Mouse (Mus musculus) forebrain, embryonic 15.5 days (tissue): Measurements from ENCODE around the gene Tnr. TPM values are rescaled to one million over a fixed set of nuclear protein-coding genes. Genes with fewer than 3 reads are reported as not detected.

ENCODE experiments used
- ATAC-seq: fragments of 200-750 bp; cut with Nextera tagmentation; replicated peaks from 2 replicates; pipeline ENCODE4 v1.8.0; 2017; ENCODE audit warnings: mild to moderate bottlenecking, moderate TSS enrichment, moderate library complexity
- H3K27ac ChIP-seq: fragments of 300-500 bp; sonication (generic); replicated peaks from 2 replicates; pipeline ENCODE4 v1.5.1; 2015; ENCODE audit warnings: mild to moderate bottlenecking, inconsistent platforms
- H3K27me3 ChIP-seq: fragments of 300-500 bp; sonication (generic); 2 replicates; pipeline ENCODE4 v1.6.1; 2015; ENCODE audit warnings: inconsistent platforms
- H3K36me3 ChIP-seq: fragments of 300-500 bp; sonication (generic); 2 replicates; pipeline ENCODE4 v1.6.1; 2015; ENCODE audit warnings: mild to moderate bottlenecking, inconsistent platforms
- H3K4me1 ChIP-seq: fragments of 300-500 bp; sonication (generic); 2 replicates; pipeline ENCODE4 v1.6.1; 2015; ENCODE audit warnings: inconsistent platforms
- H3K4me2 ChIP-seq: fragments of 300-500 bp; sonication (generic); replicated peaks from 2 replicates; pipeline ENCODE4 v1.6.1; 2015; ENCODE audit warnings: mild to moderate bottlenecking, inconsistent platforms
- H3K4me3 ChIP-seq: fragments of 300-500 bp; sonication (generic); 2 replicates; pipeline ENCODE4 v1.5.1; 2015; ENCODE audit warnings: mild to moderate bottlenecking, inconsistent platforms
- H3K9ac ChIP-seq: fragments of 300-500 bp; sonication (generic); replicated peaks from 2 replicates; pipeline ENCODE4 v1.6.1; 2015; ENCODE audit warnings: mild to moderate bottlenecking, inconsistent platforms
- H3K9me3 ChIP-seq: fragments of 300-500 bp; sonication (generic); 2 replicates; pipeline ENCODE4 v1.6.1; 2016; ENCODE audit warnings: inconsistent platforms
- WGBS: fragments of 180-500 bp; shearing (Covaris S2); methylation state at CpG from one replicate; pipeline ENCODE4 v1.1.7; 2015; ENCODE audit warnings: mixed read lengths; 5-methylcytosine and 5-hydroxymethylcytosine counted together
- polyA plus RNA-seq: library from polyadenylated mRNA; unstranded; fragments of >200 nt; fragmentation: Nextera tagmentation; extraction: Ambion mirVana; gene quantifications from 2 replicates; pipeline ENCODE4 v1.2.1, GENCODE M21; 2015

Gene Tnr
- polyA plus RNA-seq, 1 experiment from 2014 or later: 6.7 TPM

GRCm38 (mm10) chr1:159681252-159681651, 157.7 kb downstream of the Tnr start:
- H3K4me1 ChIP-seq: peaks cover 19% of the 10 kb centered on the region
- no peak overlapping the region for H3K4me2 ChIP-seq
- 62% methylated on average over 2 of the region's 2 CpGs for WGBS
- no peak overlapping the region for H3K9ac ChIP-seq
- no peak overlapping the region for H3K27ac ChIP-seq
- no peaks in the 10 kb centered on the region for H3K36me3 ChIP-seq
- no peaks in the 10 kb centered on the region for H3K27me3 ChIP-seq
- 0 out of 2 replicates have a peak, but pooled peaks have one; percentile 7 for ATAC-seq
- H3K4me3 ChIP-seq: no peak overlapping the region
- no peaks in the 10 kb centered on the region for H3K9me3 ChIP-seq

- no peaks in the 10 kb centered on the region for H3K36me3 ChIP-seq
- no peak overlapping the region for H3K9ac ChIP-seq
- ATAC-seq: peak; percentile 89
- H3K4me2 ChIP-seq: peak overlapping the region; percentile 9; the same call in 1 of the 2 replicates
- WGBS: 21% methylated on average over 9 of the region's 9 CpGs
- H3K4me1 ChIP-seq: peaks cover 21% of the 10 kb centered on the region
- no peak overlapping the region for H3K4me3 ChIP-seq
- H3K9me3 ChIP-seq: no peaks in the 10 kb centered on the region
- H3K27ac ChIP-seq: peak overlapping the region; percentile 76
- no peaks in the 10 kb centered on the region for H3K27me3 ChIP-seq
These were observed 163.1 kb downstream of the Tnr start for GRCm38 (mm10) chr1:159686476-159687231.

- Histone ChIP-seq H3K27ac (no peak overlapping the region), H3K4me3 (no peak overlapping the region), H3K4me2 (no peak overlapping the region), H3K9me3 (no peaks in the 10 kb centered on the region), H3K9ac (no peak overlapping the region), H3K27me3 (no peaks in the 10 kb centered on the region), H3K36me3 (no peaks in the 10 kb centered on the region), H3K4me1 (no peaks in the 10 kb centered on the region)
- WGBS: 29% methylated on average over 4 of the region's 4 CpGs
- ATAC-seq: no peak
These were observed 173.1 kb downstream of the Tnr start for GRCm38 (mm10) chr1:159696717-159697116.

- no peak for ATAC-seq
- no peak overlapping the region for H3K4me2 ChIP-seq
- no peaks in the 10 kb centered on the region for H3K27me3 ChIP-seq
- no peaks in the 10 kb centered on the region for H3K36me3 ChIP-seq
- WGBS: 78% methylated on average over 9 of the region's 9 CpGs
- H3K4me3 ChIP-seq: no peak overlapping the region
- no peaks in the 10 kb centered on the region for H3K9me3 ChIP-seq
- H3K27ac ChIP-seq: no peak overlapping the region
- no peak overlapping the region for H3K9ac ChIP-seq
- H3K4me1 ChIP-seq: no peaks in the 10 kb centered on the region
These were observed 178.5 kb downstream of the Tnr start for GRCm38 (mm10) chr1:159702038-159702437.

- Histone ChIP-seq H3K9ac (no peak overlapping the region), H3K36me3 (no peaks in the 10 kb centered on the region), H3K4me1 (no peaks in the 10 kb centered on the region), H3K9me3 (no peaks in the 10 kb centered on the region), H3K4me3 (no peak overlapping the region), H3K4me2 (no peak overlapping the region), H3K27ac (no peak overlapping the region), H3K27me3 (no peaks in the 10 kb centered on the region)
- WGBS: 84% methylated on average over 3 of the region's 3 CpGs
- no peak for ATAC-seq
These were observed 181.4 kb downstream of the Tnr start for GRCm38 (mm10) chr1:159704925-159705324.

- Histone ChIP-seq H3K4me3 (no peak overlapping the region), H3K9ac (no peak overlapping the region), H3K4me2 (no peak overlapping the region), H3K4me1 (no peaks in the 10 kb centered on the region; the same call in 1 of the 2 replicates), H3K27me3 (no peaks in the 10 kb centered on the region), H3K9me3 (no peaks in the 10 kb centered on the region), H3K36me3 (no peaks in the 10 kb centered on the region), H3K27ac (no peak overlapping the region)
- no peak for ATAC-seq
- 97% methylated on average over 1 of the region's 1 CpGs for WGBS
These were observed 192.7 kb downstream of the Tnr start for GRCm38 (mm10) chr1:159716301-159716700.

GRCm38 (mm10) chr1:159717016-159717415, 193.4 kb downstream of the Tnr start:
- no peaks in the 10 kb centered on the region for H3K9me3 ChIP-seq
- peak; percentile 41; the same call in 1 of the 2 replicates for ATAC-seq
- H3K9ac ChIP-seq: no peak overlapping the region
- no peaks in the 10 kb centered on the region for H3K27me3 ChIP-seq
- no peaks in the 10 kb centered on the region for H3K36me3 ChIP-seq
- H3K4me1 ChIP-seq: no peaks in the 10 kb centered on the region; the same call in 1 of the 2 replicates
- no peak overlapping the region for H3K4me3 ChIP-seq
- WGBS: 72% methylated on average over 9 of the region's 9 CpGs
- no peak overlapping the region for H3K4me2 ChIP-seq
- no peak overlapping the region for H3K27ac ChIP-seq

GRCm38 (mm10) chr1:159723733-159724132, 200.2 kb downstream of the Tnr start:
- no peaks in the 10 kb centered on the region for H3K4me1 ChIP-seq
- 84% methylated on average over 5 of the region's 5 CpGs for WGBS
- ATAC-seq: no peak

GRCm38 (mm10) chr1:159729270-159729669, 205.7 kb downstream of the Tnr start:
- H3K27ac ChIP-seq: no peak overlapping the region
- ATAC-seq: no peak
- H3K36me3 ChIP-seq: no peaks in the 10 kb centered on the region
- no peak overlapping the region for H3K4me3 ChIP-seq
- no peak overlapping the region for H3K9ac ChIP-seq
- H3K27me3 ChIP-seq: no peaks in the 10 kb centered on the region
- no peaks in the 10 kb centered on the region for H3K4me1 ChIP-seq
- 89% methylated on average over 6 of the region's 6 CpGs for whole genome bisulfite sequencing
- no peak overlapping the region for H3K4me2 ChIP-seq
- H3K9me3 ChIP-seq: no peaks in the 10 kb centered on the region

More at GRCm38 (mm10) chr1:159723733-159724132, 200.2 kb downstream of the Tnr start:
- Histone ChIP-seq H3K4me2 (no peak overlapping the region), H3K9me3 (no peaks in the 10 kb centered on the region), H3K27ac (no peak overlapping the region), H3K27me3 (no peaks in the 10 kb centered on the region), H3K4me3 (no peak overlapping the region), H3K9ac (no peak overlapping the region), H3K36me3 (no peaks in the 10 kb centered on the region)

GRCm38 (mm10) chr1:159730826-159731225, 207.3 kb downstream of the Tnr start:
- Histone ChIP-seq H3K27me3 (no peaks in the 10 kb centered on the region), H3K4me2 (no peak overlapping the region), H3K9ac (no peak overlapping the region), H3K4me1 (no peaks in the 10 kb centered on the region), H3K9me3 (no peaks in the 10 kb centered on the region), H3K27ac (no peak overlapping the region), H3K36me3 (no peaks in the 10 kb centered on the region), H3K4me3 (no peak overlapping the region)
- no peak for ATAC-seq
- WGBS: 51% methylated on average over 4 of the region's 4 CpGs

- no peaks in the 10 kb centered on the region for H3K27me3 ChIP-seq
- H3K9ac ChIP-seq: no peak overlapping the region
- no peak overlapping the region for H3K27ac ChIP-seq
- no peaks in the 10 kb centered on the region for H3K9me3 ChIP-seq
- no peak overlapping the region for H3K4me2 ChIP-seq
- no peak overlapping the region for H3K4me3 ChIP-seq
- H3K4me1 ChIP-seq: no peaks in the 10 kb centered on the region
- no peaks in the 10 kb centered on the region for H3K36me3 ChIP-seq
- ATAC-seq: no peak
- 88% methylated on average over 3 of the region's 3 CpGs for WGBS
These were observed 211.5 kb downstream of the Tnr start for GRCm38 (mm10) chr1:159735099-159735498.

- Histone ChIP-seq H3K9ac (no peak overlapping the region), H3K4me3 (no peak overlapping the region), H3K27ac (no peak overlapping the region), H3K27me3 (no peaks in the 10 kb centered on the region), H3K36me3 (no peaks in the 10 kb centered on the region), H3K9me3 (no peaks in the 10 kb centered on the region), H3K4me1 (peaks cover 15% of the 10 kb centered on the region; the same call in 1 of the 2 replicates), H3K4me2 (no peak overlapping the region)
- 80% methylated on average over 3 of the region's 3 CpGs for WGBS
- no peak for ATAC-seq
These were observed 215.9 kb downstream of the Tnr start for GRCm38 (mm10) chr1:159739478-159739877.
